In genomic region chr13:53755046-53755615, GRCm38 (mm10) we compare ENCODE assay signal across 14 mouse cellular contexts.
A peak's percentile ranks its signal among the peaks of the same experiment; 100 is the strongest.
DNase-seq lines count a peak whose midpoint lies in the region.
"Had no signal": no experiment of that assay in that cellular context is flagged by ENCODE, and none has a peak within 500 bp of the region (broad histone marks: within the 10 kb centered on the region; RNA-seq: fewer than 3 reads in every experiment).

No protein-coding gene starts in this region.

- H3K9me3 ChIP-seq in heart, embryonic 10.5 days: no peaks in the 10 kb centered on the region
- H3K9me3 ChIP-seq in embryonic facial prominence, embryonic 10.5 days: no peaks in the 10 kb centered on the region
- H3K9me3 ChIP-seq: hindbrain, embryonic 15.5 days; liver, embryonic 15.5 days had no signal

- peaks cover 44% of the 10 kb centered on the region for H3K4me1 ChIP-seq in heart, embryonic 10.5 days
- peaks cover 42% of the 10 kb centered on the region for H3K4me1 ChIP-seq in embryonic facial prominence, embryonic 10.5 days
- H3K4me1 ChIP-seq: liver, embryonic 15.5 days had no signal

- peak overlapping the region; percentile 31; the same call in 1 of the 2 replicates for H3K4me3 ChIP-seq in heart, embryonic 10.5 days
- no peak overlapping the region for H3K4me3 ChIP-seq in embryonic facial prominence, embryonic 10.5 days
- H3K4me3 ChIP-seq: hindbrain, embryonic 15.5 days; liver, embryonic 15.5 days had no signal

- H3K27me3 ChIP-seq in heart, embryonic 10.5 days (ENCODE audit: insufficient read depth, poor library complexity, severe bottlenecking): peaks cover 23% of the 10 kb centered on the region
- H3K27me3 ChIP-seq in embryonic facial prominence, embryonic 10.5 days (replicated peaks; ENCODE audit: low read depth, poor library complexity, severe bottlenecking): peaks cover 10% of the 10 kb centered on the region
- H3K27me3 ChIP-seq: hindbrain, embryonic 15.5 days; liver, embryonic 15.5 days had no signal

- WGBS in heart, embryonic 10.5 days: 20% methylated on average over 11 of the region's 11 CpGs
- WGBS in embryonic facial prominence, embryonic 10.5 days: 50% methylated on average over 11 of the region's 11 CpGs

- H3K27ac ChIP-seq in heart, embryonic 10.5 days: peak overlapping the region; percentile 79
- peak overlapping the region; percentile 70 for H3K27ac ChIP-seq in embryonic facial prominence, embryonic 10.5 days (replicated peaks)
- H3K27ac ChIP-seq: hindbrain, embryonic 15.5 days; liver, embryonic 15.5 days; macrophage had no signal

- H3K36me3 ChIP-seq in heart, embryonic 10.5 days: no peaks in the 10 kb centered on the region
- no peaks in the 10 kb centered on the region for H3K36me3 ChIP-seq in embryonic facial prominence, embryonic 10.5 days (replicated peaks)
- H3K36me3 ChIP-seq: hindbrain, embryonic 15.5 days; liver, embryonic 15.5 days had no signal

- peak; percentile 76 for DNase-seq in heart, embryonic 10.5 days (ENCODE audit: low spot score)
- DNase-seq in heart, adult 9 months (ENCODE audit: low spot score in 2 of 2): no peak
- peak; percentile 33 for DNase-seq in brain, adult 2 months (ENCODE audit: low read depth, low spot score)
- DNase-seq in embryonic facial prominence, embryonic 10.5 days (ENCODE audit: low spot score): peak; percentile 47
- DNase-seq in mesoderm, embryonic 11.5 days (ENCODE audit: low read depth, low spot score): peak; percentile 20
- no peak for DNase-seq in kidney, postnatal 10 days
- DNase-seq in adrenal gland, adult 8-10 months: no peak
- DNase-seq: cerebellum, adult 9-10 months; kidney, adult 9 months; right cerebral cortex, postnatal 25 days; thymus, adult 2 months had no signal

Comparison
In these comparisons a context has a peak if more than half of its experiments do, and no peak if none do; other contexts are left out.
1. DNase-seq: peak in heart, embryonic 10.5 days (single experiment), brain, adult 2 months (single experiment), embryonic facial prominence, embryonic 10.5 days (single experiment) and mesoderm, embryonic 11.5 days (single experiment); none in heart, adult 9 months (0 of 2), kidney, postnatal 10 days (single experiment) and adrenal gland, adult 8-10 months (single experiment).